Mouse (Mus musculus) kidney, postnatal 14 days (tissue): ENCODE data around the gene Krba1.
A peak's percentile ranks its signal among the peaks of the same experiment; 100 is the strongest.

Experiments used
- DNase-seq: peaks from one replicate; pipeline ENCODE4 v3.0.0; 2022; ENCODE audit warnings: mixed read lengths

Krba1 gene

DNA sequence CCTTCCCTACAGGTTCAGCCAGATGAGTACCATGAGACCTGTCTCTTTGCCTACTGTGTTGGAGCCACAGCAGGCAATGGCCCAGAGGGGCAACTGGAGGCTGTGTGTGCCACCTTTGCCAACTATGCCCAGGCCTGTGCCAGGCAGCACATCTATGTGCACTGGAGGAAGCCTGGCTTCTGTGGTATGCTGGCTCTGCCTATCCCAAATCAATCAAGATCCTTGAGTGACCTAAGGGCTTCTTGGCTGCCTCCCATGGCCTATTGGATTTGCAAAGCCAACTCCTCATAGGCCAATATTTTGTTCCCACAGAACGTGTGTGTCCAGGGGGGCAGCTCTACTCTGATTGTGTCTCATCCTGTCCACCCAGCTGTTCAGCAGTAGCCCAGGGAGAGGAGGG lies 56.8 kb downstream of the Krba1 start:
- DNase-seq, result no peak

DNA sequence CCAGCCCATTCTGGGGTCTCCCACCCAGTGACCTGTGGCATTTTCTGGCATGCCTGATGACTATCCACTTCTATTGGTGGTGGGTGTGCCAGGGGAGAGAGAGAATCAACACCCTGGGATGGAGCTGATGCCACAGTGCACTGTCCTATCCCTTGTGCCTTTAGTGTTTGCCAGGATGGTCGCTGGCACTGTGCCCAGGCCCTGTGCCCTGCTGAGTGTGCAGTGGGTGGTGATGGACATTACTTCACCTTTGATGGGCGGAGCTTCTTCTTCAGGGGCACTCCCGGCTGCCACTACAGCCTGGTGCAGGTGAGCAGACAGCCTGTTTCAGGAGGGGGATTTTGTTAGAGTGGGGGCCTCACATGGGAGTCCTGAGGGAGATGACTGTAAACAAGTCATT lies 57.4 kb downstream of the Krba1 start:
- DNase-seq, result peak; percentile 65

DNA sequence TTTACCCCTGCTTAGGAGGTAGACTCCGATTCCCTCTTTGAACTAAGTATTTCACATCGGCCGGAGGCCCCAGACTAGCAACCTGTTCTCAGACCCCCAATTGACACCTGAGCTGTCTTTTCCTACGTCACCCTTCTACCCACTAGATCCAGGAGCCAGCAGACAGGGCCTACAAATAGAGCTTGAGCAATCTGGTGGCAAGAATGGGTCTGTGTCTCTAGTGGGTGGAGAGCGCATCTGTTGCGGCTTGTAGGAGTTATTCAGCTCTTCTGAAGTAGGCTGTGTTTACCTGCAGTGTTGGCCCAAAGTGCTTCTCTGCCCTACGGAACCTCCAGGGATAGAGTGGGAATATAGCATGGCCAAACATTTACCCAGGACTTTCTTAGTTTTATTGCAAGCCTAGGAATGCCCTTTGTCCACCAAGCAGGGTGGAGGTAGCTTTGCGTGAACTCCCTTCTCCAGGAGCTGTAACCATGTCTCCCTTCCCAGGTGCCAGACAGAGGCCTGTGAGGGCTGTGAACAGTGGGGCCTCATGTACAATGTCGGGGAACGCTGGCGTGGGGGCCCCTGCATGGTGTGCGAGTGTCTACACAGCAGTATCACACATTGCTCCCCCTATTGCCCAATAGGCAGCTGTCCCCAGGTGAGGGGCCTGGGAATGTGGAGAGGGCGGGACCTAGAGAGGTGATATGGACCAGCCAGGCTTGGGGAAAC lies 69.7 kb downstream of the Krba1 start:
- peak; percentile 24 for DNase-seq

GRCm38 (mm10) chr6:48466715-48467114 lies 71.3 kb downstream of the Krba1 start:
- no peak for DNase-seq

DNA sequence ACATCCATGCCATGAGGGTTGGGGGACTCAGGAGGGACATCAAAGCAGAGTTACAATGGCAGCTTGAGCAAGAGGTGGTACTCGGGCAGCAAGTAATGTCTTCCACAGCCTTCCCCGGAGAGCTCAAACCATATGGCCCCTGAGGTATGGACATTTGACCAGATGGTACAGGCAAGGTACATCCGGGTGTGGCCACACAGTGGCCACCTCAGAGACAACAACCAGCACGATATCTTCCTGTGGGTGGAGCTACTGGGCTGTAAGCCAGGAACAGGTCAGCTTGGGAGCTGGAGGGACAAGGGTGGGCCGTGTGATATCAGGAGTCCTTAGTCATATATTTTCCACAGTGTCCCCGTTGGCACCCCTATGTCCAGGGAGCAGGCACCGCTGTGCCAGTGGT lies 72.1 kb downstream of the Krba1 start:
- DNase-seq, result no peak
